Mouse (Mus musculus) liver, postnatal 0 days (tissue): ENCODE measurements around the gene Slc4a3.

Source experiments
- CTCF ChIP-seq: sonication (generic); IDR thresholded peaks from 2 replicates; pipeline ENCODE4 v1.5.1; 2016; ENCODE audit warnings: antibody characterized with exemption, low read depth
- EP300 ChIP-seq: IDR thresholded peaks from 2 replicates; pipeline ENCODE4 v1.6.1; 2016; ENCODE audit warnings: antibody characterized with exemption, low read depth, mild to moderate bottlenecking

DNA sequence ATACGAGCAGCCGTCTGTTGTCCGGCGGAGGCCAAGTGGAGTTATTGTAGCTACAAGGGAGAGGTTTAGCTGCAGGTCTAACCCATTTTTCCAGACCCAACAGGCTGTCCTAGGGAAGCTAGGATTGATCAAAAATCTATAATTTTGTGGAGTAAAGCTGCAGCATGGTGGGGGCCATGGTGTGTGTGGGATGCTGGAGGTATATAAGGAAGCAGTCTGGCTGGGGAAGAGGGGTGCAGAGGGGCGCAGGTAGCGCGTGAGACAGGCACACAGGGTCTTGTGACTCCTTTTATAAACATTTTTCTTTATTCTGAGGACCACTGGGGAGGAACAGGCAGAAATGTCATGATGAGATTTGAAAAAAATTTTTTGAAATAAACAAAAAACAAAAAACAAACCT, 57.5 kb downstream of the Slc4a3 start:
- TF ChIP-seq CTCF, result no peak
- no peak for TF ChIP-seq EP300
